ENCODE assay signal across 7 mouse cellular contexts in the genomic region with DNA sequence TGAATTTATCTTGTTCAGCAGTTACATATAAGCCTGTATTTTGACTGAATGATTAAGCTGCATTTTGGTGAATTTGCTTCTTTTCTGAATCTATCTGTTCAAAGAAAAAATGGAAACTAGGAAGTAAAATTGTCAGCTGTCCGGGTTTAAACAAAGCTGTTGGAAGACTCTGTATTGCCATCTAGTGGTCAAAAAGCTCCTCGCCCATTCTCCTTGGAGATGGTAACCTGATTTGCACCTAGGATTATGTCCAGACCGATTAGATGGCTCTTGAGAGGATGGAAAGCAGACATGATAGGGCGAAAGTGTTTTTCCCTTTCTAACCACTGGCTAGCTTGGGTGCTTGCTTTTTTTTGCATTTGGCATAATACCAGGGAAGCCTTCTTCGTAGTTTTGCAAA. TPM values are rescaled to one million over a fixed set of nuclear protein-coding genes. Genes with fewer than 3 reads are reported as not detected.
DNase-seq lines count a peak whose midpoint lies in the region; ATAC-seq and TF ChIP-seq lines count a peak whose summit lies in the region.

No protein-coding gene starts in this region.

- no peak overlapping the region for H3K9ac ChIP-seq in liver, postnatal 0 days (replicated peaks)

- peak; percentile 58 for DNase-seq in A20 (ENCODE audit: low read depth, low spot score)
- DNase-seq in kidney, postnatal 14 days = peak; percentile 57
- peak; percentile 25 for DNase-seq in liver, postnatal 0 days
- DNase-seq in right cerebral cortex, adult 2 months (ENCODE audit: low spot score in 2 of 2) = peak; percentile 68

- no peak overlapping the region for H3K4me2 ChIP-seq in liver, postnatal 0 days (ENCODE audit: low read depth, low read length)

- TF ChIP-seq EP300 in liver, postnatal 0 days (IDR thresholded peaks at IDR 0.05; ENCODE audit: low read depth) = no peak

- H3K9me3 ChIP-seq in E14TG2a.4 (ENCODE audit: low read length) = no peaks in the 10 kb centered on the region
- no peaks in the 10 kb centered on the region for H3K9me3 ChIP-seq in liver, postnatal 0 days (ENCODE audit: low read length)

- H3K36me3 ChIP-seq in E14TG2a.4 (ENCODE audit: insufficient read depth, low read length) = no peaks in the 10 kb centered on the region
- no peaks in the 10 kb centered on the region for H3K36me3 ChIP-seq in liver, postnatal 0 days (replicated peaks; ENCODE audit: insufficient read depth, low read length)

- no peak overlapping the region for H3K27ac ChIP-seq in liver, postnatal 0 days (ENCODE audit: low read depth)

- TF ChIP-seq CTCF in E14TG2a.4 (conservative IDR thresholded peaks at IDR 0.05; ENCODE audit: low read length) = peak; percentile 60
- peak; percentile 74 for TF ChIP-seq CTCF in liver, postnatal 0 days (IDR thresholded peaks at IDR 0.05; ENCODE audit: low read depth)

- H3K4me1 ChIP-seq in E14TG2a.4 (replicated peaks; ENCODE audit: low read depth, low read length) = no peaks in the 10 kb centered on the region
- H3K4me1 ChIP-seq in liver, postnatal 0 days (ENCODE audit: insufficient read depth) = no peaks in the 10 kb centered on the region

- ATAC-seq in cerebellum, adult (ENCODE audit: insufficient number of reproducible peaks, low FRiP score, low TSS enrichment) = peak; percentile 78
- peak; percentile 77 for ATAC-seq in frontal cortex, adult (ENCODE audit: low TSS enrichment)
- no peak for ATAC-seq in liver, postnatal 0 days

- H3K27me3 ChIP-seq in E14TG2a.4 (ENCODE audit: insufficient read depth, low read length) = no peaks in the 10 kb centered on the region
- H3K27me3 ChIP-seq in liver, postnatal 0 days (ENCODE audit: insufficient read depth, low read length) = no peaks in the 10 kb centered on the region

- H3K4me3 ChIP-seq in E14TG2a.4 (replicated peaks; ENCODE audit: low read length) = no peak overlapping the region
- H3K4me3 ChIP-seq in liver, postnatal 0 days (ENCODE audit: low read depth, low read length) = no peak overlapping the region

- 34% methylated on average over 5 of the region's 5 CpGs for WGBS in liver, postnatal 0 days (ENCODE audit: insufficient replicate concordance)

RNA-seq across cellular contexts. Expression of a gene that starts 19.1 kb away (rescaled TPM):
- not detected in 2 replicates for polyA plus RNA-seq in liver, postnatal 0 days (2015; fragmentation: Nextera tagmentation; extraction: Ambion mirVana)
